Mouse (Mus musculus): ENCODE measurements around the gene Btg2. TPM values are rescaled to one million over a fixed set of nuclear protein-coding genes. Genes with fewer than 3 reads are reported as not detected.

Gene Btg2
- polyA plus RNA-seq (2012) = 4.5 and 6.7 TPM in 2 replicates

GRCm38 (mm10) chr1:134078802-134079476 lies at the start of gene Btg2:
Gene Btg2, minus strand, starts transcription at chr1:134079120.
- TF ChIP-seq GATA1 (IDR thresholded peaks at IDR 0.05; ENCODE audit: low read length) = no peak

- no peak for TF ChIP-seq GATA1 (IDR thresholded peaks at IDR 0.05; ENCODE audit: low read length)
Observed at GRCm38 (mm10) chr1:134122195-134122594, 43.3 kb upstream of the Btg2 start.

GRCm38 (mm10) chr1:134120179-134120578 lies 41.3 kb upstream of the Btg2 start:
- TF ChIP-seq GATA1 (IDR thresholded peaks at IDR 0.05; ENCODE audit: low read length) = no peak

- no peak for TF ChIP-seq GATA1 (IDR thresholded peaks at IDR 0.05; ENCODE audit: low read length)
Observed at GRCm38 (mm10) chr1:134117110-134117509, 38.2 kb upstream of the Btg2 start.

- no peak for TF ChIP-seq GATA1 (IDR thresholded peaks at IDR 0.05; ENCODE audit: low read length)
Observed at GRCm38 (mm10) chr1:134115424-134115823, 36.5 kb upstream of the Btg2 start.

GRCm38 (mm10) chr1:134114730-134115129 lies 35.8 kb upstream of the Btg2 start:
- no peak for TF ChIP-seq GATA1 (IDR thresholded peaks at IDR 0.05; ENCODE audit: low read length)

- no peak for TF ChIP-seq GATA1 (IDR thresholded peaks at IDR 0.05; ENCODE audit: low read length)
Observed at GRCm38 (mm10) chr1:134114018-134114417, 35.1 kb upstream of the Btg2 start.

- TF ChIP-seq GATA1 (IDR thresholded peaks at IDR 0.05; ENCODE audit: low read length) = no peak
Observed at GRCm38 (mm10) chr1:134113560-134113959, 34.6 kb upstream of the Btg2 start.

- no peak for TF ChIP-seq GATA1 (IDR thresholded peaks at IDR 0.05; ENCODE audit: low read length)
Observed at GRCm38 (mm10) chr1:134110979-134111378, 32.1 kb upstream of the Btg2 start, which contains the start of gene Chit1. Gene Chit1, plus strand, starts transcription at chr1:134111242.

GRCm38 (mm10) chr1:134110449-134110848 lies 31.5 kb upstream of the Btg2 start:
- TF ChIP-seq GATA1 (IDR thresholded peaks at IDR 0.05; ENCODE audit: low read length) = no peak

GRCm38 (mm10) chr1:134110015-134110414 lies 31.1 kb upstream of the Btg2 start:
- no peak for TF ChIP-seq GATA1 (IDR thresholded peaks at IDR 0.05; ENCODE audit: low read length)

- no peak for TF ChIP-seq GATA1 (IDR thresholded peaks at IDR 0.05; ENCODE audit: low read length)
Observed at GRCm38 (mm10) chr1:134107777-134108176, 28.9 kb upstream of the Btg2 start.

GRCm38 (mm10) chr1:134106719-134107118 lies 27.8 kb upstream of the Btg2 start:
- no peak for TF ChIP-seq GATA1 (IDR thresholded peaks at IDR 0.05; ENCODE audit: low read length)

GRCm38 (mm10) chr1:134105764-134106430 lies 27.0 kb upstream of the Btg2 start:
- TF ChIP-seq GATA1 (IDR thresholded peaks at IDR 0.05; ENCODE audit: low read length) = no peak

GRCm38 (mm10) chr1:134105043-134105763 lies 26.3 kb upstream of the Btg2 start:
- no peak for TF ChIP-seq GATA1 (IDR thresholded peaks at IDR 0.05; ENCODE audit: low read length)

- TF ChIP-seq GATA1 (IDR thresholded peaks at IDR 0.05; ENCODE audit: low read length) = no peak
Observed at GRCm38 (mm10) chr1:134103861-134104260, 24.9 kb upstream of the Btg2 start.
